Mouse (Mus musculus): Measurements from ENCODE around the gene Mipol1. TPM values are rescaled to one million over a fixed set of nuclear protein-coding genes. Genes with fewer than 3 reads are reported as not detected.
A peak's percentile ranks its signal among the peaks of the same experiment; 100 is the strongest.

The Mipol1 gene
- polyA plus RNA-seq, 1 experiment: 0.74 TPM

- H3K4me1 ChIP-seq: peaks cover 59% of the 10 kb centered on the region
- no peaks in the 10 kb centered on the region for H3K36me3 ChIP-seq (replicated peaks; ENCODE audit: low read length)
- peaks cover 91% of the 10 kb centered on the region for H3K27me3 ChIP-seq (replicated peaks)
- H3K4me3 ChIP-seq (replicated peaks): peak overlapping the region; percentile 56
- peaks cover 20% of the 10 kb centered on the region for H3K9me3 ChIP-seq
- no peak for TF ChIP-seq GATA1 (IDR thresholded peaks at IDR 0.05; ENCODE audit: borderline replicate concordance, low read length)
- TF ChIP-seq FLI1 (IDR thresholded peaks at IDR 0.05; ENCODE audit: low read length): no peak
These were observed 311.9 kb downstream of the Mipol1 start for GRCm38 (mm10) chr12:57541931-57542745.

- peaks cover 61% of the 10 kb centered on the region for H3K4me1 ChIP-seq
- peaks cover 20% of the 10 kb centered on the region for H3K9me3 ChIP-seq
- peaks cover 91% of the 10 kb centered on the region for H3K27me3 ChIP-seq (replicated peaks)
- peak overlapping the region; percentile 56 for H3K4me3 ChIP-seq (replicated peaks)
- no peaks in the 10 kb centered on the region for H3K36me3 ChIP-seq (replicated peaks; ENCODE audit: low read length)
- TF ChIP-seq GATA1 (IDR thresholded peaks at IDR 0.05; ENCODE audit: borderline replicate concordance, low read length) (no peak), FLI1 (IDR thresholded peaks at IDR 0.05; ENCODE audit: low read length) (no peak)
These were observed 312.8 kb downstream of the Mipol1 start for GRCm38 (mm10) chr12:57542746-57543626.

DNA sequence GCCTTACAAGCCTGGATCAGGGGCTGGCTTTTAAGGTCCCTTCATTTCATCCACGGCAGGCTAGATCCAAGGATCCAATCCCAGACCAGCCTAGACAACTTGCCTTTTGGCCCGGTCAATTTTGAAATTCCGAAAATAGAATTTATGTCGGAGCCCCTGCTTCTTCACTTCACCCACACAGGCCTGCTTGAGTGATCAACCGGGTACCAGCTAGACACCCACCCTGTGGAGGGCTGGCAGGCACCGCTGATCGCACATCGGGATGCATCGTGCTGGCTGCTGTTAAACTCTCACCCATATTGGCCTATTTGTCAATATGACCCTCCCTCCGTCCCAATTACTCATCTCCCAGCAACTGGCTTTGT lies 313.4 kb downstream of the Mipol1 start:
- Histone ChIP-seq H3K9me3 (peaks cover 20% of the 10 kb centered on the region), H3K4me1 (peaks cover 62% of the 10 kb centered on the region), H3K4me3 (replicated peaks) (peak overlapping the region; percentile 60), H3K27me3 (replicated peaks) (peaks cover 91% of the 10 kb centered on the region), H3K36me3 (replicated peaks; ENCODE audit: low read length) (no peaks in the 10 kb centered on the region)
- TF ChIP-seq FLI1 (IDR thresholded peaks at IDR 0.05; ENCODE audit: low read length): no peak
- TF ChIP-seq GATA1 (IDR thresholded peaks at IDR 0.05; ENCODE audit: borderline replicate concordance, low read length): no peak

DNA sequence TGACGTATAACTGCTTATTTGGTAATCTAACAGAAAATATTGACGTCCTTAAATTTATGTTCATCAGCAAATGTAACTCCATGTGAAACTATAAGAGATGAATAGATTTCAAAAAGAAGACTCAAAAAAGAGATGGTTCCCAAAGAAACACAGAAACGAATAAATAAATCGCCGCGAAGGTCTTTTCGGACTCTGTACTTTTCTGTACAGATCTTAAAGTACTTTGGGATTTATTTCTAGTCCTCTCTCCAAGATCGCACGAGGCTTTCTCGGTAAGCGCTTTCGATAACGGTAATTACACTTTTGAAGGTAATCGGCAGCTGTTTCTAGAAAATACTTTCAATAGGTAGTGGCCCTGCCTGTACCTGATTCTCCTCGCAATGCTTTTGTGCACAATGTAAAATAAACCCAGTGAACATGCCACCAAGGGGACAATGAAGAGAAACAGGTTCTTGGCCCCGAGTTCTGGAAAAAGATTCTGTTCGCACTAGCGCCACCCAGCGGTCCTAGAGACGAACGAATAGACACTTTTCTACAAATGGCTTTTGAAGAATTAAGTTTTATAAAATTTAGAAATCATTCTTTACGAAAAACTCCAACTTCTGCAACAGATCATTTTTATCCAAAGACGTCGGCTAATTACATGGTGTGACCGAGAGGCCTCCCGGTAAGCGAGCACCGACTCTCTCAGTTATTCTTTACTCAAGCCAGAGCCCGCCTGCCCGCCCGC lies 314.6 kb downstream of the Mipol1 start:
- H3K4me3 ChIP-seq (replicated peaks): peak overlapping the region; percentile 93
- H3K27me3 ChIP-seq (replicated peaks): peaks cover 91% of the 10 kb centered on the region
- no peak for TF ChIP-seq FLI1 (IDR thresholded peaks at IDR 0.05; ENCODE audit: low read length)
- TF ChIP-seq GATA1 (IDR thresholded peaks at IDR 0.05; ENCODE audit: borderline replicate concordance, low read length): no peak
- H3K9me3 ChIP-seq: peaks cover 24% of the 10 kb centered on the region
- H3K4me1 ChIP-seq: peaks cover 62% of the 10 kb centered on the region
- H3K36me3 ChIP-seq (replicated peaks; ENCODE audit: low read length): no peaks in the 10 kb centered on the region

DNA sequence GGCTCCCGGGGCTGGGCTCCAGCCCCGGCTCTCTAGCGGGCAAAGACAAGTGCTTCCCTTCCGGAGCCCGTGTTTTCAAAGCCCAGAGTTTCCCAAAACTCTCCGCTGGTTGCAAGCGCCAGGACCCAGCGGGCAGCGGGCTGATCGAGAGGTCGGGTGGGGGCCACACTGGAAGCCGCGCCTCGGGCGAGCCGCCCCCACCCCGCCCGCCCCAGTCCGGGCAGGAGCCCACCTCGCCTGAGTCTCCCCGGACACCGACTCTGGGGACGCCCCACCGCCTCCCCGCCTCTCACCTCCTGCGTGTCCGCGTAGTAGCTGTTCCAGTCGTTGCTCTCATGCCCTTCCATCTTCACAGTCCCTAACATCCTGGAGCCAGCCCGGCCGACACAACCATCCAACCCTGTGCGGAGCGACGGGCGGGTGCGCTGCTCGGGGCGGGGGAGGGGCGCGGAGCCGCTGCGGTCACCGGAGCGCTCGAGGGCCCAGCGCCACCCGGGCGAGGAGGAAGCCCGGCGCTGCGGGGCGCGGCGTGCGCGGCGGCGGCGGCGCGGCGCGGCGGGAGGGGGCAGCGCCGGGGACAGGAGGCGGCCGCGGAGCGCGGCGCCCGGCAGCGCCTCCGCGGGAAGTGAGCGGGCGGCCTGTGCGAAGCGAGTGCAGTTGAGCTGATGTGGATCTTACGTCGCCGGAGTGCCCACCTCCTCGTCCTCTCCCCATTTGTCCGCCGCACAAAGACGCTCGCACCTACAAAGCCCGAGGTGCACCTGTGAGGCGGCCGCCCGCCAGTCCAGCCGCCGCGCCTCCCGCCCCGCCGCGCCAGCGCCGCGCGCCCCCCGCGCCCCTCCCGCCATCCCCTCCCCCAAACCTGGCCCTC lies 315.4 kb downstream of the Mipol1 start:
- TF ChIP-seq GATA1 (IDR thresholded peaks at IDR 0.05; ENCODE audit: borderline replicate concordance, low read length) (no peak), FLI1 (IDR thresholded peaks at IDR 0.05; ENCODE audit: low read length) (no peak)
- H3K4me3 ChIP-seq (replicated peaks): peak overlapping the region; percentile 93
- no peaks in the 10 kb centered on the region for H3K36me3 ChIP-seq (replicated peaks; ENCODE audit: low read length)
- H3K27me3 ChIP-seq (replicated peaks): peaks cover 95% of the 10 kb centered on the region
- peaks cover 67% of the 10 kb centered on the region for H3K4me1 ChIP-seq
- H3K9me3 ChIP-seq: peaks cover 24% of the 10 kb centered on the region

Other genes with a start within 250 kb of the Mipol1 start
- gene Slc25a21, start 33.0 kb upstream of the Mipol1 start, polyA plus RNA-seq (2012; ENCODE audit: insufficient read depth, low replicate concordance): 0.18 TPM in 1 of 2 replicates, not detected in the other
- gene Prps1l3, start within 50 bp of the Mipol1 start, polyA plus RNA-seq (2012; ENCODE audit: insufficient read depth, low replicate concordance): 2.5 and 3.3 TPM in 2 replicates